Mouse (Mus musculus): Measurements from ENCODE around the gene Vmn2r36.
"Not testable (repeated sequence)": the region's sequence is repeated elsewhere in the genome, so short reads cannot be mapped to it uniquely, and the experiment has no call there.

The Vmn2r36 gene

DNA sequence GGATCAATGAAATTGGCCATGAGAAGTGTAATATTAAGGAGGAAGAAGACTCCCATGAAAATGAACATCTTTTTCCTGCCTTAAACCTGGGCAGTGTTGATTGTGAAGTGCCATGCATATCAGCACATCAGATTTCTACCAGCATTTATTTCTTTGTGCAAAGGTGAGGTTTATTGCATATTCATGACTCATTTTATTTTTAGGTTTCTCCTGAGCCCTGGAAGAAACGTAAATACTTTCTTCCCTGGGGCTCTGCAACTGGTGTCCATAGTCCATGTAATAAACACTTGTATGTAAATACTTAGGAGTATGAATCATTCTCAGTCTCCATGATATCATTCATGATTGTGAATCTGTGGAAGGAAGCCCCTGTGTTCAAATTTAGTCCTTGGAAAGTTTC, at the start of gene Vmn2r36:
TSS of gene Vmn2r36 (minus strand) at position 101 of the 400 bp plus-strand sequence.
- not testable (repeated sequence) for DNase-seq (ENCODE audit: low read depth)
